Mouse (Mus musculus): ENCODE data around the gene Lce3e. TPM values are rescaled to one million over a fixed set of nuclear protein-coding genes. Genes with fewer than 3 reads are reported as not detected.

Lce3e gene
- polyA plus RNA-seq (2012; rRNA removed) (not detected in 2 replicates), polyA plus RNA-seq (2014; fragmentation: Nextera tagmentation; extraction: Ambion mirVana) (not detected in 2 replicates)

DNA sequence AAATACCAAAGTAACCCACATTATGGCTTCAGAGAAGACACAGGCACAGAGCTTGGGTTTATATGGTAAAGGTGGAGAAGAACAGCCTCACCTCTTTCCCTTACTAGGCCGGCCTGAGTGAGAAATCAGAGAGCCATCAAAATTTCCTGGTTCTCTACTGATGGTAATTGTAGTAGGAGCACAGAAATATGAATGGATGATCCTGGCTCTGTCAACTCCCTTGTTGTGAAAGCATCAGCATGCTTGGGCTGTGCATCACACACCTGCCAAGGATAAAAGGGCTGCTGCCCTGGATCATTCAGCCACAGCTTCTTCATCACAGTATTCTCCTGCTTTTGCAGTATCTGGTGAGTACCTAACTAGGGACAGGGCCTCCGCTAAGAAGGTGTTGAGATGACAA, at the start of gene Lce3e:
Gene Lce3e (plus strand): TSS at position 301 of the 400 bp plus-strand sequence.
- no peaks in the 10 kb centered on the region for H3K4me1 ChIP-seq (ENCODE audit: control insufficient read depth, insufficient read depth, low read length)
- H3K4me2 ChIP-seq (replicated peaks; ENCODE audit: low read depth, low read length, severe bottlenecking), result no peak within 1 kb of the TSS
- no peak within 1 kb of the TSS for H3K27ac ChIP-seq (replicated peaks; ENCODE audit: low read depth, low read length)
- H3K9ac ChIP-seq (ENCODE audit: low read depth, low read length, severe bottlenecking), result no peak within 1 kb of the TSS
- no peak within 1 kb of the TSS for H3K4me3 ChIP-seq (replicated peaks; ENCODE audit: low read length)
- H3K9me3 ChIP-seq (ENCODE audit: control insufficient read depth, low read length), result no peaks in the 10 kb centered on the region
- DNase-seq (ENCODE audit: low spot score) (no peak), ATAC-seq (ENCODE audit: low FRiP score, low read depth) (no peak)
- H3K36me3 ChIP-seq (ENCODE audit: control insufficient read depth, insufficient read depth, low read length), result no peaks in the 10 kb centered on the region
- no peak for TF ChIP-seq POLR2A (IDR thresholded peaks at IDR 0.05; ENCODE audit: borderline replicate concordance, extremely low read depth, insufficient read depth, insufficient read length)
- no peaks in the 10 kb centered on the region for H3K27me3 ChIP-seq (ENCODE audit: control insufficient read depth, insufficient read depth, low read length)
- 92% methylated on average over 2 of the region's 2 CpGs for WGBS

DNA sequence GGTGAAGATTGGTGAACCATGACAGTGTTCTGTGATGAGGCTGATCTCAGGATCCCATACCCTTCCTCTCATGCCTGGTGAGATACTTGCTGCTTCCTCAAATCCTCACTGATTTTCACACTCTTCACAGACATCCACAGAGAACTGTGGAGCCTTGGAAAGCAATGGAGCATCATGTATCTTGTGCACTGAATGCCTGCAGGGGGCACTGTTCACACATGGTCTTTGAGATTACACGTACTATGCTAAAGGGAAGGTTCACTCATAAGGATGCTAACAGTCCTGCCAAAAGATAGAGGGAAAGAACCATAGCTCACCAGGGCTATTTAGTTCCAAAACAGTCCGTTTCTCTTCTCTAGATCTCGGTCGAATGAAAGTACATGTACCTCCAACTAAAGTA, 46.5 kb upstream of the Lce3e start:
- H3K27ac ChIP-seq (replicated peaks; ENCODE audit: low read depth, low read length), result no peak overlapping the region
- no peak overlapping the region for H3K9ac ChIP-seq (ENCODE audit: low read depth, low read length, severe bottlenecking)
- TF ChIP-seq POLR2A (IDR thresholded peaks at IDR 0.05; ENCODE audit: borderline replicate concordance, extremely low read depth, insufficient read depth, insufficient read length), result no peak
- H3K9me3 ChIP-seq (ENCODE audit: control insufficient read depth, low read length), result no peaks in the 10 kb centered on the region
- no peak for ATAC-seq (ENCODE audit: low FRiP score, low read depth)
- H3K4me1 ChIP-seq (ENCODE audit: control insufficient read depth, insufficient read depth, low read length), result no peaks in the 10 kb centered on the region
- H3K4me3 ChIP-seq (replicated peaks; ENCODE audit: low read length), result no peak overlapping the region
- 63% methylated on average over 4 of the region's 4 CpGs for WGBS
- H3K36me3 ChIP-seq (ENCODE audit: control insufficient read depth, insufficient read depth, low read length), result no peaks in the 10 kb centered on the region
- no peaks in the 10 kb centered on the region for H3K27me3 ChIP-seq (ENCODE audit: control insufficient read depth, insufficient read depth, low read length)
- DNase-seq (ENCODE audit: low spot score), result peak; percentile 57
- H3K4me2 ChIP-seq (replicated peaks; ENCODE audit: low read depth, low read length, severe bottlenecking), result no peak overlapping the region

DNA sequence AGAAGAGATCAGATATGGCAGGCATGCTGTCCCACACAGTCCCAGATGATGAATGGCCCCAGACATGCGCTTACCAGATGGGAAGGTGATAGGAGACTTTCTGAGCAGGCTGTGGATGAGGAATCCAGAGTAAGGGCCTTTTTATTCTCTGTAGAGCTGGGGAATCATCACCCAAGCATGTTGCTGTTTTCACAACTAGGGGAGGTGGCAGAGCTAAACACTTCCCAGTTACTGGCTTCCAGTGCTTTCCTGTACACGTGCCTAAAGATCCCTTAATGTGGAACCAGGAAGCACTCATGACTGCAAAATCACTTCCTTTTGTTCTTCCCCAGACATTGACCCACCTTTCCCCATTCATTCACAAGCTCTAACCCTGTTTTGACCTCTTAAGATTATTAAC, 40.7 kb upstream of the Lce3e start, which contains the start of gene Lce3a:
Gene Lce3a (minus strand): TSS at position 101 of the 400 bp plus-strand sequence.
- H3K4me2 ChIP-seq (replicated peaks; ENCODE audit: low read depth, low read length, severe bottlenecking), result no peak within 1 kb of the TSS
- no peaks in the 10 kb centered on the region for H3K36me3 ChIP-seq (ENCODE audit: control insufficient read depth, insufficient read depth, low read length)
- no peak within 1 kb of the TSS for H3K27ac ChIP-seq (replicated peaks; ENCODE audit: low read depth, low read length)
- TF ChIP-seq POLR2A (IDR thresholded peaks at IDR 0.05; ENCODE audit: borderline replicate concordance, extremely low read depth, insufficient read depth, insufficient read length), result no peak
- no peaks in the 10 kb centered on the region for H3K9me3 ChIP-seq (ENCODE audit: control insufficient read depth, low read length)
- ATAC-seq (ENCODE audit: low FRiP score, low read depth) (no peak), DNase-seq (ENCODE audit: low spot score) (no peak)
- no peaks in the 10 kb centered on the region for H3K27me3 ChIP-seq (ENCODE audit: control insufficient read depth, insufficient read depth, low read length)
- H3K4me3 ChIP-seq (replicated peaks; ENCODE audit: low read length), result no peak within 1 kb of the TSS
- 68% methylated on average over 2 of the region's 2 CpGs for WGBS
- H3K9ac ChIP-seq (ENCODE audit: low read depth, low read length, severe bottlenecking), result no peak within 1 kb of the TSS
- no peaks in the 10 kb centered on the region for H3K4me1 ChIP-seq (ENCODE audit: control insufficient read depth, insufficient read depth, low read length)

- H3K4me3 ChIP-seq (replicated peaks; ENCODE audit: low read length), result no peak within 1 kb of the TSS
- no peaks in the 10 kb centered on the region for H3K4me1 ChIP-seq (ENCODE audit: control insufficient read depth, insufficient read depth, low read length)
- DNase-seq (ENCODE audit: low spot score) (no peak), ATAC-seq (ENCODE audit: low FRiP score, low read depth) (no peak)
- no peaks in the 10 kb centered on the region for H3K36me3 ChIP-seq (ENCODE audit: control insufficient read depth, insufficient read depth, low read length)
- no peaks in the 10 kb centered on the region for H3K9me3 ChIP-seq (ENCODE audit: control insufficient read depth, low read length)
- 52% methylated on average over 2 of the region's 2 CpGs for WGBS
- H3K27me3 ChIP-seq (ENCODE audit: control insufficient read depth, insufficient read depth, low read length), result no peaks in the 10 kb centered on the region
- H3K9ac ChIP-seq (ENCODE audit: low read depth, low read length, severe bottlenecking), result no peak within 1 kb of the TSS
- TF ChIP-seq POLR2A (IDR thresholded peaks at IDR 0.05; ENCODE audit: borderline replicate concordance, extremely low read depth, insufficient read depth, insufficient read length), result no peak
- no peak within 1 kb of the TSS for H3K27ac ChIP-seq (replicated peaks; ENCODE audit: low read depth, low read length)
- H3K4me2 ChIP-seq (replicated peaks; ENCODE audit: low read depth, low read length, severe bottlenecking), result no peak within 1 kb of the TSS
Measured at GRCm38 (mm10) chr3:92932679-92933078, 34.2 kb upstream of the Lce3e start, which contains the start of gene Lce3b. Gene Lce3b, plus strand, starts transcription at chr3:92932979.

DNA sequence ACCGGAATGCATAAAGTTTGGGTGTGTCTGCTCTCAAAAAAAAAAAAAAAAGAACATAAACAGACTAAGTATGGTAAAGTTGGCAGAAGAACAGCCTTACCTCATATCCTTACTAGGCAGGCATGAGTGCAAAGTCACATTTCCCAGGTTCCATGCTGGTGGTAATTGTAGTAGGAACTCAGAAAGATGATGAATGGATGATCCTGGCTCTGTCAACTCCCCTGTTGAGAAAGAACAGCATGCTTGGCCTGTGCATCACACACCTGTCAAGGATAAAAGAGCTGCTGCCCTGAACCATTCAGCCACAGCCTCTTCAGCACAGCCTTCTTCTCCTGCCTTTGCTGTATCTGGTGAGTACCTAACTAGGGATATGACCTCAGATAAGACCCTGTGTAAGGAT, 22.7 kb upstream of the Lce3e start, which contains the start of gene Lce3c:
Gene Lce3c (plus strand): TSS at position 301 of the 400 bp plus-strand sequence.
- H3K4me1 ChIP-seq (ENCODE audit: control insufficient read depth, insufficient read depth, low read length), result no peaks in the 10 kb centered on the region
- no peak within 1 kb of the TSS for H3K4me2 ChIP-seq (replicated peaks; ENCODE audit: low read depth, low read length, severe bottlenecking)
- H3K4me3 ChIP-seq (replicated peaks; ENCODE audit: low read length), result no peak within 1 kb of the TSS
- H3K9me3 ChIP-seq (ENCODE audit: control insufficient read depth, low read length), result no peaks in the 10 kb centered on the region
- H3K36me3 ChIP-seq (ENCODE audit: control insufficient read depth, insufficient read depth, low read length), result no peaks in the 10 kb centered on the region
- no peak for DNase-seq (ENCODE audit: low spot score)
- H3K27me3 ChIP-seq (ENCODE audit: control insufficient read depth, insufficient read depth, low read length), result no peaks in the 10 kb centered on the region
- no peak within 1 kb of the TSS for H3K9ac ChIP-seq (ENCODE audit: low read depth, low read length, severe bottlenecking)
- no peak for ATAC-seq (ENCODE audit: low FRiP score, low read depth)
- no peak for TF ChIP-seq POLR2A (IDR thresholded peaks at IDR 0.05; ENCODE audit: borderline replicate concordance, extremely low read depth, insufficient read depth, insufficient read length)
- 63% methylated on average over 1 of the region's 1 CpGs for whole genome bisulfite sequencing
- no peak within 1 kb of the TSS for H3K27ac ChIP-seq (replicated peaks; ENCODE audit: low read depth, low read length)

Data from limb, embryonic 14.5 days (tissue).